Mouse (Mus musculus): ENCODE results near the gene Gm11020.

DNA sequence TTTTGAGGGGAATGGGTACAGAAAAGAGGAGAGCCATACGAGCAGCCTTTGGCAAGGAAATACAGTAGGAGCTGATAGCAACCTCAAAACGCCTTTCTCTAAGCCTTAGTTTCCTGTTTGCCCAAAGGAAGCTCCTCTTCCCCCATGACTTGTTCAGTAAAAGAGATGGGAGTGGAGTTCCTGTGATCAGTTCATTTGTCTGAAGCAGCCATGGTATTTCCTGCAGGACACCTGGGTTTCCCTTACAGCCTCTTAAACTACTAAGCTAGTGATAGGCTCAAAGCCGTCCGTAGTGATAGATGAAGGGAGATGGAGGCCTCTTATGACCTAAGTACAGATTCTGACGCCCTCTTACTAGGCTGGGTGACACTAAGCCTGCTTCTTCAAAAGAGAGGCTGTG is 21.1 kb downstream of the Gm11020 start:
- no peak for TF ChIP-seq POLR2A (IDR thresholded peaks at IDR 0.05; ENCODE audit: extremely low read depth, insufficient read depth, low read length)
- TF ChIP-seq CTCF (IDR thresholded peaks at IDR 0.05; ENCODE audit: extremely low read depth, insufficient read depth, low read length) = no peak

All from cortical plate, adult 2 months (tissue).